Mouse (Mus musculus): ENCODE measurements around the gene Baz2b.

Gene Baz2b

GRCm38 (mm10) chr2:60050667-60051460 lies 158.8 kb downstream of the Baz2b start:
- no peak for DNase-seq (ENCODE audit: low read depth, low spot score)

- no peak for DNase-seq (ENCODE audit: low read depth, low spot score)
These were observed 159.8 kb downstream of the Baz2b start for GRCm38 (mm10) chr2:60049889-60050288.

GRCm38 (mm10) chr2:60049351-60049750 lies 160.3 kb downstream of the Baz2b start:
- DNase-seq (ENCODE audit: low read depth, low spot score): no peak

- DNase-seq (ENCODE audit: low read depth, low spot score): no peak
These were observed 163.6 kb downstream of the Baz2b start for GRCm38 (mm10) chr2:60045995-60046394.

DNA sequence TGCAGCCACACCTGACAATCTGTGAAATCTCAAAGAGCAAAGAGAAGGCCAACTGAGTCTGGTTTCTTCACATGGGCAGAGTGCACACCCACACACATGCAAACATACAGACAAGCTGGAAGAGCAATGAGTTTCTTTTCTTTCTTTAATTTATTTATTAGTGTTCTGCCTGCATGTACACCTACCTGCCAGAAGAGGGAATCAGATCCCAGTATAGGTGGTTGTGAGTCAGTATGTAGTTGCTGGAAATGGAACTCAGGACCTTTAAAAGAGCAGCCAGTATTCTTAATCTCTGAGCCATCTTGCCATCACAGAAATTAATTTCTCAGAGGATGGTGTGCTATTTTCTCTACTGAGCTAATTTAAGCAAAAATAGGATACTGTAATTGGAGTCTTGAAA lies 164.7 kb downstream of the Baz2b start:
- no peak for DNase-seq (ENCODE audit: low read depth, low spot score)

GRCm38 (mm10) chr2:60044540-60044939 lies 165.1 kb downstream of the Baz2b start:
- DNase-seq (ENCODE audit: low read depth, low spot score): no peak

DNA sequence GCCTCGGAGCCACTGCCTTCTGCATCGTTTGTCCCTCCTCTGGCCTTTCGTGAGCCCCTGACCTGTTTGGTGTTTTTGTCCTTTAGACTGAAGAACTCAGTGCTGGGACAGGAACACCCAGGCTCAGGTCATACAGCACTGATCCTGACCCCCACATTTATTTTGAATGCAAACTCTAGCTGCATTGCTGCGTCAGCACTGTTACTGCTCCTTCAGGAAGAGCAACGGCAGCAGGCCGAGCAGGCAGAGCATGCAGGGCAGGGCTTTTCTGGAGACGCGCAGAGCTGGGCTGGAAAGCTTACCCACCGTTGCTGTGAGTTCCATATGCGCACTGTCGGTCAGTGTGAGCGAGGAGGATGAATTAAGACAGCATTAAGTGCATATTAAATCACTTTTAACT lies 166.9 kb downstream of the Baz2b start:
- DNase-seq (ENCODE audit: low read depth, low spot score): no peak

- DNase-seq (ENCODE audit: low read depth, low spot score): no peak
These were observed 168.0 kb downstream of the Baz2b start for GRCm38 (mm10) chr2:60041485-60042274.

GRCm38 (mm10) chr2:60040162-60040561 lies 169.5 kb downstream of the Baz2b start:
- no peak for DNase-seq (ENCODE audit: low read depth, low spot score)

DNA sequence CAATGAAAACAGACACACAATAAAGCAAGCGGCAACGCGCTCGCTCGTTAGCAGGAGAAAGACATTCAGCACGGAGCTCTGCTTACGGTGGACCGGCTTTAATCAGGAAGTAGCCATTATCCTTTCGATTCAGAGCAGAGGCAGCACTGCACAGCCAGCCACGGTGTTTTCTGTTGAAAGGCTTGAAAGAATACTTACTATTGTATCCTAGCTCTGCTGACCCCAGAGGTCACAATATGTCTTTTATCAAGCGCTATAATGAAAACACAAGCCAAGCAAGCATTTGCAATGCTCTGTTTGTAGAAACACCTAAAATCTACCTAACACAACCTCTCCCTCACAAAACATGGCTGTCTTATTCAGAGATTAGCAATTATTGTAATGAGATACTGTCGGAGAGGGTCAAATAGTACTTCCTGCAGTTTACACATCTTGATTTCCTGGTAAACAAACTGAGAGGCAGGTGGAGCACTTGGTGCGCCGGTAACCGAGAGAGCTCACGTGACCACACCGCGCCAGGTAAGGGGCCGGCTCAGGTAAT lies 172.6 kb downstream of the Baz2b start:
- no peak for DNase-seq (ENCODE audit: low read depth, low spot score)

DNA sequence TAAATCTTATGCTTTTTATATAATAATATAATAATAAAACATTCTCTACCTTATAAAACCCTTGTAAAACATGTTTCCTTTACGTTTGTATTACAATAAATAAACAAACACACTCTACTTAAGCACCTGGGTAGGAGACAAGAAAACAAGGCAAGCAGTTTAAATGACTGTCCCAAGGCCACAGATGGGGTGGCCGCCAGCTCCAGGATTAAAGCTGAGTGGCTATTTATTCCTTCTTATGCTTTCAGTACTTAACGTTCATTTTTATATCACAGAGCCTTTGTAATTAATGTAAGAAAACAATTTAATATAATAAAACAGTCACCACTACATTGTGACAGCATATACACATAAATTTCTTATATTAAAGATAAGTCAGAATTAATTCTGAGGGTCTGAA lies 173.3 kb downstream of the Baz2b start:
- no peak for DNase-seq (ENCODE audit: low read depth, low spot score)

- no peak for DNase-seq (ENCODE audit: low read depth, low spot score)
These were observed 178.6 kb downstream of the Baz2b start for GRCm38 (mm10) chr2:60030991-60031390.

DNA sequence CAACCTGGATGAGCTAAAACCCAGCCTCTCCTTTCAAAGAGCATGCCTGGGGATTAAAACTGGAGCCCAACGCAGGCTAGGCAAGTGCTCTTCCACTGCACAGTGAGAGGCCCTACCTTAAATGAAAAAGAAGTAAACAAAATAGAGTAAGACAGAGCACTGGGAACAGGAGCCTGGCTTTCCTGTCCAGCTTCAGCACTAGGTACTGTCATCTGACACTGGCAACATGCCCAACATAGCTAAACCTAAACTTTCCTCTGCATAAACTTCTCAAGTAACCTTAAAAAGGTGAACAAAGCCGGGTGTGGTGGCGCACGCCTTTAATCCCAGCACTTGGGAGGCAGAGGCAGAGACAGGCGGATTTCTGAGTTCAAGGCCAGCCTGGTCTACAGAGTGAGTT lies 180.6 kb downstream of the Baz2b start:
- DNase-seq (ENCODE audit: low read depth, low spot score): no peak

DNA sequence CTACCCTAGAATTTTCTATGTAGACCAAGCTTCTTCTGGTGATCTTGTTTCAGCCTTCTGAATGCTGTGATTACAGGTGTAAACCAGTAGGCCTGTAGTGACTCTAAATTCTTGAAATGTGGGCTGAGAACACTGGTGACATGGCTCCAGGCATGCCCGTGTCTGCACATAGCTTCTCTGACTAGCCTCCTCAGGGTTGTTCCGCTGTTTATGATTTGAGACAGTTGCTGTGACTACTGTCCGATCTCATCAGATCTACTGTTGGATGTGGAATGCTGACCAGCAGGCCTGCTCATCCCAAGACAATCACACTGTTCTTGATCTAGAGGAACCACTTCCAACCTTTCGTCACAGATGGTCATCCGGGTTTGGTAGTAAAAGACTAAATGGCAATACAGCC lies 182.5 kb downstream of the Baz2b start:
- no peak for DNase-seq (ENCODE audit: low read depth, low spot score)

- no peak for DNase-seq (ENCODE audit: low read depth, low spot score)
These were observed 183.1 kb downstream of the Baz2b start for GRCm38 (mm10) chr2:60026554-60026953.

- no peak for DNase-seq (ENCODE audit: low read depth, low spot score)
These were observed 185.9 kb downstream of the Baz2b start for GRCm38 (mm10) chr2:60023777-60024176.

DNA sequence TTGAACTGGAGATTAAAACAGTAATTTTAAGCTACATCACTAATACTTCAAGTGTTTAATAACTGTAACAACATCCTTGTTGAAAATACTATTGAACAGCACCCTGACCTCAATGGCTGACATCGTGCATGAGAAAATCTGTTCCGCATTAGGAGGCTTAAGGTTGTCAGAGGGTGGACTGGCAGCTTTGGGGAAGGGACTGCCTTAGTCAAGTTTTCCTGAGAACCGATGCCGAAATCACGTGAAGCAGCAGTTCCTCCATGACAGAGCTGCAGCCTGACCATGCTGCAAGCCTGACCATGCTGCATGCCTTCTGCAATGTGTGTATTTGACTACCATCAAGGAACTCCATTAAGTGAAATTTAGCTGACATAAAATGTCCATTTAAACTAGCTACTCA lies 188.1 kb downstream of the Baz2b start:
- no peak for DNase-seq (ENCODE audit: low read depth, low spot score)

- no peak for DNase-seq (ENCODE audit: low read depth, low spot score)
These were observed 188.5 kb downstream of the Baz2b start for GRCm38 (mm10) chr2:60021138-60021537.

GRCm38 (mm10) chr2:60019546-60020250 lies 189.9 kb downstream of the Baz2b start:
- no peak for DNase-seq (ENCODE audit: low read depth, low spot score)

GRCm38 (mm10) chr2:60018875-60019501 lies 190.7 kb downstream of the Baz2b start:
- no peak for DNase-seq (ENCODE audit: low read depth, low spot score)

DNA sequence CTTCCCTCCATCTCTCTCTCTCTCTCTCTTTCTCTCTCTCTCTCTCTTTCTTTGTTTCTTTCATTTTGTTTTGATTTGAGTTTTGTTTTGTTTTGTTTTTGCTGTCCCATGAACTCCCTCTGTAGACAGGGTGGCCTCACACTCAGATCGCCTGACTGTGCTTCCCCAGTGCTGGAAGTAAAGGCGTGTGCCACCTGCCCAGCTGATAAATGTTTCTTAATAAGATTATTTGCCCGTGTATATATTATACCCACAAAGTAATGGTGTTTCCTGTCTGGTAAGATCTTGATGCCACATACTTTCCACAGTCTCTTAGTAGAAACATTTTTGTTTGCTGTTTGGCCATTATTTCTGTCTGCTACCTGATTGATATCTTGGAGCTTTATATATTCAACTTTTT lies 198.1 kb downstream of the Baz2b start:
- DNase-seq (ENCODE audit: low read depth, low spot score): no peak

GRCm38 (mm10) chr2:60003665-60004045 lies 206.0 kb downstream of the Baz2b start:
- DNase-seq (ENCODE audit: low read depth, low spot score): no peak

All from retina, postnatal 7 days (tissue).